Mouse (Mus musculus) forebrain, embryonic 10.5 days (tissue): ENCODE results near the gene Smyd3. TPM values are rescaled to one million over a fixed set of nuclear protein-coding genes. Genes with fewer than 3 reads are reported as not detected.

Experiments
- DNase-seq: peaks from one replicate; pipeline ENCODE4 v3.0.0-alpha.2; 2017; ENCODE audit warnings: low spot score; ENCODE audit errors: extremely low spot score
- H3K27ac ChIP-seq: fragments of 300-500 bp; sonication (generic); 2 replicates; pipeline ENCODE4 v1.5.1; 2016; ENCODE audit warnings: mild to moderate bottlenecking
- H3K27me3 ChIP-seq: fragments of 300-500 bp; sonication (generic); 2 replicates; pipeline ENCODE4 v1.6.1; 2016; ENCODE audit warnings: mild to moderate bottlenecking; ENCODE audit not compliant: poor library complexity, severe bottlenecking
- H3K36me3 ChIP-seq: fragments of 300-500 bp; sonication (generic); replicated peaks from 2 replicates; pipeline ENCODE4 v1.6.1; 2016; ENCODE audit warnings: mild to moderate bottlenecking, moderate library complexity
- H3K4me1 ChIP-seq: fragments of 300-500 bp; sonication (generic); 2 replicates; pipeline ENCODE4 v1.6.1; 2016
- H3K4me3 ChIP-seq: fragments of 300-500 bp; sonication (generic); 2 replicates; pipeline ENCODE4 v1.5.1; 2016; ENCODE audit warnings: mild to moderate bottlenecking, moderate library complexity
- H3K9me3 ChIP-seq: fragments of 300-500 bp; sonication (generic); 2 replicates; pipeline ENCODE4 v1.6.1; 2016; ENCODE audit warnings: mild to moderate bottlenecking, moderate library complexity
- WGBS: fragments of 180-500 bp; shearing (Covaris S2); methylation state at CpG from one replicate; pipeline ENCODE4 v1.1.7; 2016; 5-methylcytosine and 5-hydroxymethylcytosine counted together
- polyA plus RNA-seq: library from polyadenylated mRNA; unstranded; fragments of >200 nt; fragmentation: Nextera tagmentation; extraction: Ambion mirVana; gene quantifications from 2 replicates; pipeline ENCODE4 v1.2.1, GENCODE M21; 2016

Gene Smyd3
- polyA plus RNA-seq, 1 experiment from 2014 or later, result 18.0 TPM

DNA sequence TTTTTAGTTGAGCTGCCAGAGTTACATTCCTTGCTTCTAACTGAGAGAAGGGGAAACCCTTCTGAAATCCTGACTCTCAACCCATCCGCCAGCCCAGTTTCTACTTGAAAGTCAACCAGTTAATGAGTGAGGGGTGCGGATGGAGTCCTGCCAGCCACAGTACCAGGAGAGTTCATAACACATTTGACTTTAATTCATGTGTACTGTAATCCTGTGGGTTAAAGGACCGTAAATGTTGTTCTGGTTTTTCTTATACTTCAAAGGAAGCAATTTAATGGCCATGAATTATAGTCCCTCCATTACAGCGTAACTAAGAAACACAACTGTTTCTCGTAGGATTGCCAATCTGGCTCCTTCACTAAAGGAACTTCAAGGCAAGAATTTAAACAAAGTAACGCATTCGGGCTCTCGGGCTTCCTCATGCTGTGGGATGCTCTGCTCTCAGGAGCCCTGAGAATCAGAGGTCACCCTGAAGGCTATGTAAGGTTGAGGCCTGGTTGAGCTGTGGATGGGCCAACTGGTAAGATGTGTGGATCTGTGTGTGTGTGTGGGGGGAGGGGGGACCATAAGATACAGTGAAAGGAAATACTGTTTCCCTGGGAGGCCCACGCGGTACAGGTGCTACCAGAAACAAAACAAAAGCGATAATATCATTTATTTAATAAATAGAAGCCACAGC lies 374.5 kb downstream of the Smyd3 start:
- Histone ChIP-seq H3K27ac (no peak overlapping the region), H3K9me3 (no peaks in the 10 kb centered on the region), H3K4me3 (no peak overlapping the region), H3K4me1 (peaks cover 37% of the 10 kb centered on the region), H3K27me3 (peaks cover 8% of the 10 kb centered on the region; the same call in 1 of the 2 replicates), H3K36me3 (no peaks in the 10 kb centered on the region)
- 92% methylated on average over 11 of the region's 11 CpGs for WGBS
- DNase-seq, result no peak

DNA sequence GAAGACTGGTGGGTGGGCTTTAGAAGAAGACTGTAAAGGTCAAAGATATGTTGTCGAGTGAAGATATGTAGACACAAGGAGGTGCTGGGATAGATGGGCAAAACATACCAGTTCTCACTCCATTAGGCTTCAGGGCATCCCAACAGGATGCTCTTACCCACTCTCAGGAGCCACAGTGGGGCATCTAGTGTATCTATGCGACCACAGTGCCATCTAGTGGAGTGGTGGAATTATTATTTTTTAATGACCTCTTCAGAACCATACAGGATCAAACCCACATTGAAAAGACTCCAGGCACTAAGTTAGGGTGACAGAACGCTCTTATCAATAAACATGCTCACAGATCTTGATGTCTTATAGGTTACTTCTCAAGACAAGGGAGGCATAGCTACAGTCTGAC lies 375.7 kb downstream of the Smyd3 start:
- Histone ChIP-seq H3K36me3 (no peaks in the 10 kb centered on the region), H3K27me3 (peaks cover 8% of the 10 kb centered on the region; the same call in 1 of the 2 replicates), H3K4me1 (peaks cover 34% of the 10 kb centered on the region), H3K9me3 (no peaks in the 10 kb centered on the region), H3K27ac (no peak overlapping the region), H3K4me3 (no peak overlapping the region)
- 53% methylated on average over 3 of the region's 3 CpGs for WGBS
- DNase-seq, result peak; percentile 43

DNA sequence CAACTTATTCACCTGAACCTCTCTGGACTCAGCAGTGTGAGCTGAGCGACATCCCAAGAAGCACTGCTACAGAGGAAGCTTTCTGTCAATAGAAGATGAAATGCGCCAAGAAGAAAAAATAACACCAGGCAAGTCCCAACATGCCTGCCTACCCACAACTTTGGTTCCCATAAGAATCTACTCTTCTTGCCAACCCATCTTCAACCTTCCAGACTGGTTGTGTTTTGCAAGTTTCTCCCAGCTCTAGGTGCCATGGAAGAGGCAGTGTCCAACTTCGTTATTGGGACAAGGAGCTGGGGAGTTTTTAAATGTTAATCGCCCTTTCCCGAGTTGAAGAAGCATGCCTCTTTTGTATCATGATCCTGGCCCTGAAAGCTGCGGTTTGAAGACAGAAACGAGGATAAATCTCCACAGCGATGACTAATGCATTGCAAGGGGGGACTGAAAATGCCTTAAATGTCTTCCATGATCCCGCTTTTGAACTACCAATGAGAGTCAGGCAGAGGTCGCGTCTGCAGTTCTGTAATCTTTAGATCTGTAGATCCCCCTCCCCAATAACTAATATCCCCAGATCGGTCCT lies 376.7 kb downstream of the Smyd3 start:
- H3K4me1 ChIP-seq, result peaks cover 35% of the 10 kb centered on the region
- no peak overlapping the region for H3K27ac ChIP-seq
- peaks cover 8% of the 10 kb centered on the region; the same call in 1 of the 2 replicates for H3K27me3 ChIP-seq

DNA sequence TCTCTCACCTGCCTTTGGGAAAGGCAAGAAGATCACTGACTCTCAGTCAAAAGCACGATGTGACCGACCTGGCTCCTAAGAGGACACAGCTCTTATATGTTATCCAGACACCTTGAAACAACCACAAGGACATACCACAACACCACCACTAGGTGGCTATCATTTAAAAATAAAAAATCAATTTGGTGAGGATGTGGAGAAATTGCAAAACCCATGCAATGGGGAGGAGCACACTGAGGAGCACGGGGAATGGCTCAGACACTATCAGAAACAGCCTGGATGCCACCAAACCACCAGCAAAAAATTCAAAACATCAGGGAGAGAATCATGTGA lies 380.7 kb downstream of the Smyd3 start:
- Histone ChIP-seq H3K27ac (no peak overlapping the region), H3K27me3 (peaks cover 8% of the 10 kb centered on the region; the same call in 1 of the 2 replicates), H3K9me3 (peaks cover 9% of the 10 kb centered on the region; the same call in 1 of the 2 replicates), H3K4me3 (no peak overlapping the region), H3K4me1 (peaks cover 17% of the 10 kb centered on the region), H3K36me3 (0 out of 2 replicates have a peak, but pooled peaks cover 4% of the 10 kb centered on the region)
- WGBS, result 77% methylated on average over 3 of the region's 3 CpGs
- DNase-seq, result no peak

More for the DNA sequence above, 376.7 kb downstream of the Smyd3 start:
- no peak for DNase-seq
- 78% methylated on average over 12 of the region's 12 CpGs for WGBS
- Histone ChIP-seq H3K4me3 (no peak overlapping the region), H3K36me3 (no peaks in the 10 kb centered on the region), H3K9me3 (no peaks in the 10 kb centered on the region)

DNA sequence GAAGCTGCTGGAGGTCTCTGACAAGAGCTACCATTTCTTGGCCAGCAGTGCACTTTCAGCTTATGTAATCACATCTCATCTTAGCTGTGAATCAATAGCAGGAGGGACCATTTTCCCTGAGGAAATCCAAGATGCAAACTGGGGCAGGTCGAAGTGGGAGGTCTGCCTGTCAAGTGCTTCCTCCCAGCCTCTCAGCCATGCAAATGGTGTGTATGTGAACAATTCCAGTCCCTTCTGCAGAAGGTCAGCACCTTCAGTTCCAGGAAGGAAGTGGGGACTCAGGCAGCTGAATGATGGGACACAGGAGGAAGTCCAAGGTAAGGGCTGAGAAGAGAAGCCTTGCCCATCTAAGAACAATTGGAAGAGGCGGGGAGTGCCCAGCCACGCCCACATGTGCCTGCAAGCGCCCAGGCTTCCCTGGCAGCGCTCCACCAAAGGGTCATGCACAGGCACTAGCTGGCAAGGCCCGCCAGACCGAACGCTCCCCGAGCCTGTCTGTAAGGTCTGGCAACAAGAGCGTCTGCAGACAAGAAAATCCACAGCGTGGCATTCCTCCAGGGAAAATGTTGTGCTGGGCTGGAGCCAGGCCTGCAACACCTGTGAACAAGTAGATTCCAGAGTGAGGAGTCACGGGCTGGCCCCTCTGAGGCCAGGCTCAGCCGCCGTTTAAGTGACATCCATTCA lies 381.2 kb downstream of the Smyd3 start:
- H3K27ac ChIP-seq, result no peak overlapping the region; the same call in 1 of the 2 replicates
- no peak for DNase-seq

DNA sequence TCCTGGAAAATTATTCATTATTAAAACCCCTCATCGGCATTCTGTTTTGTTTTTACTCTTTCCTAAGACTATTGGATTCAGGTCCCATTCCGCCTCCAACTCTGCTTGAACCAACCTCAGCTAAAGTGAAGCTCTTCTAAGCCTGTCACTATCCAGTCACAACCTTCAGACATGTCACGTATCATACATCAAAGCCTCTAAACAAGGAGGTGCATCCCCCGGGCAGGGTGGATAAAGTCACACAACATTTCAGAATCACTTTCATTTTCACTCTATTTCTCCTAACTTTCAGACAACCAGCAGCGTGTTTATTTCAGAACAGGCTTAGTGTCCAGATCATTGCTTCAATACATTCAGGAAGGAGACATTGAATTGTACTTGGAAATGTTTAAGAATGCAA lies 387.8 kb downstream of the Smyd3 start:
- Histone ChIP-seq H3K36me3 (0 out of 2 replicates have a peak, but pooled peaks cover 4% of the 10 kb centered on the region), H3K27me3 (no peaks in the 10 kb centered on the region), H3K4me3 (no peak overlapping the region), H3K4me1 (0 out of 2 replicates have a peak, but pooled peaks cover 3% of the 10 kb centered on the region), H3K9me3 (peaks cover 9% of the 10 kb centered on the region; the same call in 1 of the 2 replicates), H3K27ac (no peak overlapping the region)
- 93% methylated on average over 5 of the region's 5 CpGs for WGBS
- DNase-seq, result no peak

More for the DNA sequence above, 381.2 kb downstream of the Smyd3 start:
- Histone ChIP-seq H3K4me3 (no peak overlapping the region), H3K36me3 (0 out of 2 replicates have a peak, but pooled peaks cover 4% of the 10 kb centered on the region), H3K4me1 (peaks cover 14% of the 10 kb centered on the region), H3K9me3 (peaks cover 9% of the 10 kb centered on the region; the same call in 1 of the 2 replicates), H3K27me3 (peaks cover 8% of the 10 kb centered on the region; the same call in 1 of the 2 replicates)
- 76% methylated on average over 14 of the region's 14 CpGs for WGBS

DNA sequence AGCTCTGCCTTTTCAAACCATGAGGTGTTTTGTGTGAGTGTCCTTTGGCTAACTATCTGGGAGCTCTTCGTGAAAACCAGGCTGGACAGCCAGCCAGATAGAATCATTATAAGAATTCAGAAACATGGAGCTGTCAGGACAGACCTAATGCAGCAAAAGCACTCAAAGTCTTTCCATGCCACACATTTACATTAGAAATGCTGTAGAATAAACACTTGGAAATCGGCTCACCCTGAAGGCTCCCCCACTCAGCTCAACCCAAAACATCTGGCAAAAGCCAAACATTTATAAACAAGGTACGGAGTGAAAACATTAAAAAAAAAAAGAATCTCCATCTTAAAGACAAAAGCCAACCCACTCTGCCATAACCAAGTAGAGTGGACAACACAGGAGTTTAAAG lies 391.6 kb downstream of the Smyd3 start:
- H3K36me3 ChIP-seq, result no peaks in the 10 kb centered on the region
- no peak overlapping the region for H3K4me3 ChIP-seq
- H3K9me3 ChIP-seq, result no peaks in the 10 kb centered on the region
- 0 out of 2 replicates have a peak, but pooled peaks cover 3% of the 10 kb centered on the region for H3K4me1 ChIP-seq
- no peak overlapping the region for H3K27ac ChIP-seq
- 84% methylated on average over 3 of the region's 3 CpGs for WGBS
- no peak for DNase-seq
- no peaks in the 10 kb centered on the region for H3K27me3 ChIP-seq

DNA sequence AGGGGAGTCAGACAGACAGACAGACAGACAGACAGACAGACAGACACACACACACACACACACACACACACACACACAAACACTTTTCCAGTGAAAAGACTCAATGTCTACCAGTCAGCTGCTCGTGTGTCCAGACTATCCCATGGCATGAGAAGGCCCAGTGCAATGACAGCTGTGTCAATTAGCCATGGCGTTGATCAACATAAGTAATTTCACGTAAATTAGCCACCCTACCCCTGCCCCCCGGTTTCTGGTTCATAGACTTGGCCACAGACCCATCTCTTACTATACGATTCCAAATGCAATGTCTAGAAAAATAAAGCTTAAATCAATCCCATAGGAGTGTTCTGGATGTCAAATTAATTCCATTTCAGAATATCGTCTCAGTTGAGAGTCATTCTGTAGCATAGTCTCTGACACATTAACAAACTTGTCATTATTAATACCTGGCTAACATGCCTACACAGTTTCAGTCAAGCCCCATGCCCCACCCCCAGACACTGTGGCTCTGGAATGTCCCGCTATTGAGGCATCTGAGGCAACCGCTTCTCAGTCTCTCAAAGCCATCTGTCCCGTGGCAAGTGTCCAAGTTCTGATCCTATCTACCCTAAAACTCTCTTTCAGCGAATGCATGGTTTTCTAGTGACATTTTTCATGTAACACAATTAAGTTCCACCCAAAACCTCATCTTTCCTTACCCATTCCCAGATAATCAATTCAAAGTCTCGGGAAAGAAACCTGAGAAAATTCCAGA lies 395.2 kb downstream of the Smyd3 start:
- Histone ChIP-seq H3K9me3 (no peaks in the 10 kb centered on the region), H3K27ac (no peak overlapping the region), H3K4me3 (no peak overlapping the region), H3K36me3 (no peaks in the 10 kb centered on the region), H3K27me3 (no peaks in the 10 kb centered on the region), H3K4me1 (peaks cover 12% of the 10 kb centered on the region)
- 90% methylated on average over 11 of the region's 11 CpGs for WGBS
- no peak for DNase-seq

DNA sequence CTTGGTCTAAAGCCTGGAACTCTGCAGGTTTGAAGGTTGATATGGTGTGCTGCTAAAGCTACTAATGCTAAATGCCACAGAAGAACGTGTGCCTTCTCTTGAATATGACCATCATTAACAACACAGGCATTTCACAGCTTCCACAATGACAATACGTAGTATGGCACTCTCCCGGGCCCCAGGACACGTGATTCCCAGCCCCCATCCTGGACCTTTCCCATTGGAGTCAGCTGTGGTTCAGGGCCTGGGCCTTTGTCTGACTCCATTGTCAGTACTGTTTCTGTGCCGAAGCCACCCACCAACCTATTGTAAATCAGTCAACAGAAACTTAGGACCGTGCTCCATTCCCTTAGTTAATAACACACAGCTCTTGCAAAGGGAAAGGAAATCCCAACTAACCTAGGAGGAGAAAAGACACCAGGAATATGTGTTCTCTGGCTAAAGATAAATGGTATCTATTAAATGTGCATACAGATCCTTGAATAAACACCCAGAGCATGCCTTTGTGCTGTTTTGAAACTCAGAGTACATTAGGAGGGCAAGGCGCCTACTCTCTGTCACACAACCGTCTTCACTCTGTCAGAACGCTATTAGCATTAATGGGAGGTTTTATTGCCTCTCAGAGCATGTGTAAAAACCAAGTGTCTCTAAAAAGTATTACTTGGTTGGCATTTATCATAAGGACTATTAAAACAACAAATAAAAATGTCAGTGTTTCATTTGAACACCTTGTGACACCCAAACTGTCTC lies 397.4 kb downstream of the Smyd3 start:
- H3K27ac ChIP-seq, result no peak overlapping the region

DNA sequence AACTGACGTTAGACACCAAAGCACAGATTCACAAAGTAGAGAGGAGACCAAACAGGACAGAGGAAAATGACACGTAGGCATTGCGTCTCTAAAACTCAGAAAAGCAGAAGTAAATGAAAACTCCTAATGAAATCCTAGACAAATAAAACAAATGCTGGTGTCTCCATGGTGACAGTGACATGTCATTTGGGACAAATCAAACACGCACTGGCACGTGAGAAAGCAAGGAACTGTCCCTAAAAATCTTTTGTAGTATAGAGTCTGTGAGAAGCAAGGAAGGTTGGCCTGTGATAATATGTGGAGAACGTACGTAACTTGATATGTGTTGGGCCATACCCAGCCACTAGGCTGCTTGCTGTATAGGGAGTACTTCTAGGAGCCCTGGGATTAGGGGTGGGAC lies 399.2 kb downstream of the Smyd3 start:
- H3K27ac ChIP-seq, result no peak overlapping the region
- H3K4me3 ChIP-seq, result no peak overlapping the region
- H3K36me3 ChIP-seq, result no peaks in the 10 kb centered on the region
- peaks cover 4% of the 10 kb centered on the region; the same call in 1 of the 2 replicates for H3K9me3 ChIP-seq
- WGBS, result 92% methylated on average over 7 of the region's 7 CpGs
- no peak for DNase-seq
- H3K27me3 ChIP-seq, result no peaks in the 10 kb centered on the region
- peaks cover 9% of the 10 kb centered on the region for H3K4me1 ChIP-seq

More for the DNA sequence above, 397.4 kb downstream of the Smyd3 start:
- H3K9me3 ChIP-seq, result no peaks in the 10 kb centered on the region
- H3K4me1 ChIP-seq, result peaks cover 9% of the 10 kb centered on the region
- no peak for DNase-seq
- no peak overlapping the region for H3K4me3 ChIP-seq
- no peaks in the 10 kb centered on the region for H3K27me3 ChIP-seq
- 61% methylated on average over 9 of the region's 9 CpGs for WGBS
- no peaks in the 10 kb centered on the region for H3K36me3 ChIP-seq

DNA sequence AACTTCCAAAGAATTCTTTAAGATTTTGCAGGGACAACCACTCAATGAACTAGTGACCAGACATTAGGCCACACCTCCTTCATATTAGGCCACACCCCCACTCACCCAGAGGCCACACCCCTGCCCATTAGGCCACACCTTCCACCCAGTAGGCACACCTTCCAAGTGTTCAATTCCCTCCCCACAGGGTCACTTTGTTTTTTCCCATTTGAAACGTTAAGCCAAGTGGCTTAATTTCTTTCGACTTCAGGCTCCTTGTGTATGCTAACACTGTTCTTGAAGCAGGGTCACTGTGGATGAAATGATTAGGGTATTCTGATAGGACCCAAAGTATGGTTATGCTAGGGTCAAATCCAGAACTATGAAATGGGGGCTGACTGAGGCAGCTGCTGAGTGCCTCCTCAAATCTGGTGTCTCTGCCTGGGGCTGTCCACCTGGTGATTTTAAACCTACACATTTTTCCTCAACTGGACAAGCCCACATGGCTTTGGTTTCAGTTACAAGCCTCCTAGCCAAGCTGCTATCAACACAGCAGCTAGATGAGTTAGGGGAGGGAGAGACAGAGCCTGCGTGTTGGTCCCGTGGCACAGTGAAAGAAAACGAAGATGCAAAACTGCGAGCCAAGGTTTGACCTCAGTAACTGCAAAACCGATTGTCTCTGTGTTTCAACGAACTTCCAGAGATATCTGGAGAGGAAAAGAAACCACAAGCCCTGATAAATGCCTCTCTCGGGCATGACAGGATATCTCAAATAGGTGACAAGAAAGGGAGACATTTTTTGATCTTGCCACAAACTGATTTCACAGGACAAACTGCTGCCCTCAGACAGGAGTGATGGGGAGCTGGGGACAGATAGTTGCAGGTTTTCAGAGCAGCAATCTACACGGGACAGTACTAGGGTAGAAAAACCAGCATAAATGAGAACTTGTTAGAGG lies 400.8 kb downstream of the Smyd3 start:
- no peak overlapping the region for H3K27ac ChIP-seq
- WGBS, result 90% methylated on average over 10 of the region's 10 CpGs

More for the DNA sequence above, 400.8 kb downstream of the Smyd3 start:
- Histone ChIP-seq H3K9me3 (peaks cover 6% of the 10 kb centered on the region; the same call in 1 of the 2 replicates), H3K4me1 (peaks cover 9% of the 10 kb centered on the region), H3K4me3 (no peak overlapping the region), H3K27me3 (0 out of 2 replicates have a peak, but pooled peaks cover 4% of the 10 kb centered on the region), H3K36me3 (no peaks in the 10 kb centered on the region)
- no peak for DNase-seq
